Mouse (Mus musculus): ENCODE measurements around the gene Trp53bp2. TPM values are rescaled to one million over a fixed set of nuclear protein-coding genes. Genes with fewer than 3 reads are reported as not detected.

The Trp53bp2 gene
- total and polyA plus RNA-seq, 3 experiments: 2.6 to 15.1 TPM; not detected in 1

GRCm38 (mm10) chr1:182506229-182506986 is 97.4 kb downstream of the Trp53bp2 start:
- peak overlapping the region; percentile 69 for H3K9ac ChIP-seq (ENCODE audit: control insufficient read depth, low read depth, low read length, poor library complexity, severe bottlenecking)
- peaks cover 28 to 42% of the 10 kb centered on the region in 2 experiments for H3K4me1 ChIP-seq (ENCODE audit: control insufficient read depth in 1 of 2, insufficient read depth in 2 of 2, low read length in 2 of 2)
- no peaks in the 10 kb centered on the region for H3K9me3 ChIP-seq (replicated peaks; ENCODE audit: insufficient read depth, low read length)
- peak; percentile 58; the same call in 1 of the 2 replicates for TF ChIP-seq MYC (IDR thresholded peaks at IDR 0.05; ENCODE audit: low read depth, low read length)
- peak; percentile 67 for TF ChIP-seq GATA1 (IDR thresholded peaks at IDR 0.05; ENCODE audit: low read depth, low read length)
- peak; percentile 64 for TF ChIP-seq TCF12 (IDR thresholded peaks at IDR 0.05; ENCODE audit: low read depth, low read length)
- no peak for TF ChIP-seq GABPA (IDR thresholded peaks at IDR 0.05; ENCODE audit: low read depth, low read length)
- TF ChIP-seq POLR2A (IDR thresholded peaks at IDR 0.05; ENCODE audit: control insufficient read depth in 1 of 2, insufficient read depth in 1 of 2, low read depth in 1 of 2, low read length in 2 of 2, poor library complexity in 1 of 2): peak in 1 of 2 experiments; percentile 35; a peak in 1 of 4 replicates
- peak; percentile 94 for TF ChIP-seq JUND (IDR thresholded peaks at IDR 0.05; ENCODE audit: low read depth, low read length)
- peak; percentile 56 for TF ChIP-seq TBP (IDR thresholded peaks at IDR 0.05; ENCODE audit: low read depth, low read length)
- TF ChIP-seq CTCF (IDR thresholded peaks at IDR 0.05 in 2 of 3, conservative IDR thresholded peaks at IDR 0.05 in 1 of 3; ENCODE audit: control insufficient read depth in 1 of 3, insufficient read depth in 1 of 3, low read depth in 2 of 3, low read length in 3 of 3, poor library complexity in 1 of 3, severe bottlenecking in 1 of 3): peak; percentile 11 to 51 (median 46); a peak in 4 of 6 replicates
- TF ChIP-seq MAFK (IDR thresholded peaks at IDR 0.05; ENCODE audit: borderline replicate concordance, low read depth, low read length): no peak; the same call in 1 of the 2 replicates
- TF ChIP-seq ETS1 (IDR thresholded peaks at IDR 0.05; ENCODE audit: low read depth, low read length): peak; percentile 99
- TF ChIP-seq RCOR1 (IDR thresholded peaks at IDR 0.05; ENCODE audit: low read depth, low read length): peak; percentile 60
- peak; percentile 81 to 86 for TF ChIP-seq EP300 (IDR thresholded peaks at IDR 0.05; ENCODE audit: low read depth in 1 of 2, low read length in 2 of 2)
- peak; percentile 43; the same call in 1 of the 2 replicates for TF ChIP-seq MXI1 (IDR thresholded peaks at IDR 0.05; ENCODE audit: low read depth, low read length)
- TF ChIP-seq MEF2A (IDR thresholded peaks at IDR 0.05; ENCODE audit: extremely low read depth, insufficient replicate concordance, low read depth, low read length, poor library complexity, severe bottlenecking): no peak
- peak; percentile 39 for TF ChIP-seq RAD21 (IDR thresholded peaks at IDR 0.05; ENCODE audit: low read depth, low read length)
- peak; percentile 42; the same call in 1 of the 2 replicates for TF ChIP-seq MAX (IDR thresholded peaks at IDR 0.05; ENCODE audit: low read length)
- TF ChIP-seq POLR2AphosphoS2 (IDR thresholded peaks at IDR 0.05; ENCODE audit: low read length): no peak
- peak; percentile 94 for TF ChIP-seq SIN3A (IDR thresholded peaks at IDR 0.05; ENCODE audit: low read length)
- peak; percentile 97 for TF ChIP-seq MAZ (IDR thresholded peaks at IDR 0.05; ENCODE audit: low read depth, low read length)
- no peak for TF ChIP-seq E2F4 (IDR thresholded peaks at IDR 0.05; ENCODE audit: borderline replicate concordance, low read depth, low read length)
- 0 out of 2 replicates have a peak, but pooled peaks have one; percentile 10 for TF ChIP-seq ZC3H11A (IDR thresholded peaks at IDR 0.05; ENCODE audit: low read depth, low read length)
- peak; percentile 25; the same call in 1 of the 2 replicates for TF ChIP-seq NELFE (IDR thresholded peaks at IDR 0.05; ENCODE audit: low read depth, low read length)
- TF ChIP-seq HCFC1 (IDR thresholded peaks at IDR 0.05; ENCODE audit: low read depth, low read length): 0 out of 2 replicates have a peak, but pooled peaks have one; percentile 41
- no peak for TF ChIP-seq CHD1 (IDR thresholded peaks at IDR 0.05; ENCODE audit: low read depth, low read length)
- peak; percentile 3; the same call in 1 of the 2 replicates for TF ChIP-seq SMC3 (IDR thresholded peaks at IDR 0.05; ENCODE audit: low read depth, low read length)
- DNase-seq (ENCODE audit: low read depth, low spot score): peak; percentile 93
- H3K79me2 ChIP-seq (ENCODE audit: control insufficient read depth, insufficient read depth, low read length, poor library complexity): no peaks in the 10 kb centered on the region
- H3K27ac ChIP-seq (ENCODE audit: control insufficient read depth, low read depth, low read length): peak overlapping the region; percentile 99
- H3K27me3 ChIP-seq (ENCODE audit: control insufficient read depth in 1 of 2, insufficient read depth in 2 of 2, low read length in 2 of 2): no peaks in the 10 kb centered on the region
- H3K4me3 ChIP-seq (ENCODE audit: control insufficient read depth in 1 of 2, insufficient read depth in 1 of 2, low read depth in 2 of 2, low read length in 2 of 2): peak overlapping the region; percentile 33 to 38
- H3K36me3 ChIP-seq (ENCODE audit: control insufficient read depth in 1 of 2, insufficient read depth in 2 of 2, low read length in 2 of 2): peaks cover 0 to 41% of the 10 kb centered on the region in 2 experiments; a peak in 2 of 4 replicates
